Mouse (Mus musculus) MEL (cell line): ENCODE measurements at regions not wholly inside any gene's neighbourhood (a gene's known extent, or its start where the extent isn't known, plus 50 kb on each side); places are given as distances from the start of the nearest gene placed in this dataset.

Experiments
- DNase-seq: peaks from one replicate; pipeline ENCODE4 v3.0.0; 2011; ENCODE audit warnings: low read depth, low spot score
- H3K27ac ChIP-seq: 2 replicates; pipeline ENCODE4 v1.5.1; 2012; ENCODE audit warnings: low read depth, mild to moderate bottlenecking, control low read depth, low read length, moderate library complexity; ENCODE audit not compliant: control insufficient read depth
- H3K27me3 ChIP-seq, 2 experiments: fragments of 150-350 bp in 1 of 2; sonication (generic) in 1 of 2; 2 replicates each; pipeline ENCODE4 v1.6.1; 2012; ENCODE audit warnings: low read length in 2 of 2, mild to moderate bottlenecking in 2 of 2, improper control_type of control experiment in 1 of 2, moderate library complexity in 1 of 2; ENCODE audit not compliant: insufficient read depth in 2 of 2, control insufficient read depth in 1 of 2
- H3K36me3 ChIP-seq, 2 experiments: 2 replicates each; pipeline ENCODE4 v1.6.1; 2012 to 2014; ENCODE audit warnings: low read length in 2 of 2, improper control_type of control experiment in 1 of 2, inconsistent platforms in 1 of 2, mild to moderate bottlenecking in 1 of 2; ENCODE audit not compliant: insufficient read depth in 2 of 2, control insufficient read depth in 1 of 2
- H3K4me1 ChIP-seq, 2 experiments: fragments of 150-350 bp in 1 of 2; sonication (generic) in 1 of 2; 2 replicates each; pipeline ENCODE4 v1.6.1; 2012; ENCODE audit warnings: low read length in 2 of 2, improper control_type of control experiment in 1 of 2, mild to moderate bottlenecking in 1 of 2; ENCODE audit not compliant: insufficient read depth in 2 of 2, control insufficient read depth in 1 of 2
- H3K4me3 ChIP-seq, 2 experiments: fragments of 150-350 bp in 1 of 2; sonication (generic) in 1 of 2; 2 replicates each; pipeline ENCODE4 v1.5.1; 2012; ENCODE audit warnings: low read depth in 2 of 2, low read length in 2 of 2, mild to moderate bottlenecking in 2 of 2, moderate library complexity in 2 of 2, control low read depth in 1 of 2, improper control_type of control experiment in 1 of 2; ENCODE audit not compliant: control insufficient read depth in 1 of 2, insufficient read depth in 1 of 2
- H3K79me2 ChIP-seq: 2 replicates; pipeline ENCODE4 v1.6.1; 2012; ENCODE audit warnings: mild to moderate bottlenecking, low read length, moderate library complexity; ENCODE audit not compliant: control insufficient read depth, poor library complexity, insufficient read depth
- H3K9ac ChIP-seq: 2 replicates; pipeline ENCODE4 v1.6.1; 2012; ENCODE audit warnings: low read depth, mild to moderate bottlenecking, control low read depth, low read length, moderate library complexity; ENCODE audit not compliant: control insufficient read depth, poor library complexity, severe bottlenecking
- H3K9me3 ChIP-seq: fragments of 150-350 bp; sonication (generic); replicated peaks from 2 replicates; pipeline ENCODE4 v1.6.1; 2012; ENCODE audit warnings: mild to moderate bottlenecking, low read length, improper control_type of control experiment, moderate library complexity; ENCODE audit not compliant: insufficient read depth
- BHLHE40 ChIP-seq: IDR thresholded peaks from 2 replicates; pipeline ENCODE4 v1.6.1; 2012; ENCODE audit warnings: low read depth, mild to moderate bottlenecking, inconsistent platforms, low read length, improper control_type of control experiment, borderline replicate concordance
- CHD2 ChIP-seq: IDR thresholded peaks from 2 replicates; pipeline ENCODE4 v1.6.1; 2011; ENCODE audit warnings: low read length, improper control_type of control experiment
- CTCF ChIP-seq, 3 experiments: IDR thresholded peaks in 2 of 3; conservative IDR thresholded peaks in 1 of 3; 2 replicates each; pipeline ENCODE4 v1.5.1; 2011 to 2012; ENCODE audit warnings: low read length in 3 of 3, low read depth in 2 of 3, mild to moderate bottlenecking in 2 of 3, improper control_type of control experiment in 1 of 3, inconsistent platforms in 1 of 3, mixed read lengths in 1 of 3, moderate library complexity in 1 of 3; ENCODE audit not compliant: control insufficient read depth in 1 of 3, insufficient read depth in 1 of 3, poor library complexity in 1 of 3, severe bottlenecking in 1 of 3
- ELF1 ChIP-seq: IDR thresholded peaks from 2 replicates; pipeline ENCODE4 v1.6.1; 2014; ENCODE audit warnings: low read depth, mild to moderate bottlenecking, inconsistent platforms, low read length, improper control_type of control experiment, moderate library complexity
- EP300 ChIP-seq, 2 experiments: IDR thresholded peaks; 2 replicates each; pipeline ENCODE4 v1.6.1; 2011; ENCODE audit warnings: improper control_type of control experiment in 2 of 2, low read length in 2 of 2, low read depth in 1 of 2, mild to moderate bottlenecking in 1 of 2
- ETS1 ChIP-seq: IDR thresholded peaks from 2 replicates; pipeline ENCODE4 v1.6.1; 2012; ENCODE audit warnings: low read depth, mild to moderate bottlenecking, inconsistent platforms, low read length, improper control_type of control experiment, moderate library complexity
- GATA1 ChIP-seq: IDR thresholded peaks from 2 replicates; pipeline ENCODE4 v1.6.1; 2011; ENCODE audit warnings: low read depth, low read length, improper control_type of control experiment
- KAT2A ChIP-seq: conservative IDR thresholded peaks from 2 replicates; pipeline ENCODE4 v1.6.1; 2012; ENCODE audit warnings: low read depth, low read length, improper control_type of control experiment, inconsistent platforms
- MAX ChIP-seq: IDR thresholded peaks from 2 replicates; pipeline ENCODE4 v1.6.1; 2011; ENCODE audit warnings: low read length, improper control_type of control experiment
- MXI1 ChIP-seq: IDR thresholded peaks from 2 replicates; pipeline ENCODE4 v1.6.1; 2011; ENCODE audit warnings: mild to moderate bottlenecking, low read depth, low read length, improper control_type of control experiment
- MYB ChIP-seq: IDR thresholded peaks from 2 replicates; pipeline ENCODE4 v1.6.1; 2011; ENCODE audit warnings: mild to moderate bottlenecking, low read depth, low read length, improper control_type of control experiment
- MYC ChIP-seq: IDR thresholded peaks from 2 replicates; pipeline ENCODE4 v1.6.1; 2011; ENCODE audit warnings: low read depth, mild to moderate bottlenecking, low read length, improper control_type of control experiment, moderate library complexity
- NELFE ChIP-seq: IDR thresholded peaks from 2 replicates; pipeline ENCODE4 v1.6.1; 2011; ENCODE audit warnings: low read depth, low read length, improper control_type of control experiment
- NRF1 ChIP-seq: IDR thresholded peaks from 2 replicates; pipeline ENCODE4 v1.6.1; 2014; ENCODE audit warnings: low read depth, mild to moderate bottlenecking, inconsistent platforms, low read length, improper control_type of control experiment, moderate library complexity; ENCODE audit not compliant: poor library complexity, insufficient read depth, severe bottlenecking
- POLR2A ChIP-seq, 2 experiments: IDR thresholded peaks; 2 replicates each; pipeline ENCODE4 v1.6.1; 2011 to 2012; ENCODE audit warnings: low read length in 2 of 2, mild to moderate bottlenecking in 2 of 2, control low read depth in 1 of 2, improper control_type of control experiment in 1 of 2, low read depth in 1 of 2, moderate library complexity in 1 of 2; ENCODE audit not compliant: control insufficient read depth in 1 of 2, insufficient read depth in 1 of 2, poor library complexity in 1 of 2
- POLR2AphosphoS2 ChIP-seq: IDR thresholded peaks from 2 replicates; pipeline ENCODE4 v1.6.1; 2011; ENCODE audit warnings: low read length, improper control_type of control experiment
- RAD21 ChIP-seq: IDR thresholded peaks from 2 replicates; pipeline ENCODE4 v1.6.1; 2011; ENCODE audit warnings: mild to moderate bottlenecking, low read depth, low read length, improper control_type of control experiment
- RCOR1 ChIP-seq: IDR thresholded peaks from 2 replicates; pipeline ENCODE4 v1.6.1; 2012; ENCODE audit warnings: low read depth, mild to moderate bottlenecking, inconsistent platforms, low read length, improper control_type of control experiment
- SIN3A ChIP-seq: IDR thresholded peaks from 2 replicates; pipeline ENCODE4 v1.6.1; 2012; ENCODE audit warnings: low read length, improper control_type of control experiment, inconsistent platforms
- SMC3 ChIP-seq: IDR thresholded peaks from 2 replicates; pipeline ENCODE4 v1.6.1; 2011; ENCODE audit warnings: low read depth, low read length, improper control_type of control experiment
- TAL1 ChIP-seq: IDR thresholded peaks from 2 replicates; pipeline ENCODE4 v1.6.1; 2012; ENCODE audit warnings: mild to moderate bottlenecking, inconsistent platforms, low read length, moderate library complexity, mixed read lengths
- TCF12 ChIP-seq: IDR thresholded peaks from 2 replicates; pipeline ENCODE4 v1.6.1; 2014; ENCODE audit warnings: low read depth, mild to moderate bottlenecking, inconsistent platforms, low read length, improper control_type of control experiment, moderate library complexity
- UBTF ChIP-seq: IDR thresholded peaks from 2 replicates; pipeline ENCODE4 v1.6.1; 2012; ENCODE audit warnings: low read depth, mild to moderate bottlenecking, inconsistent platforms, low read length, improper control_type of control experiment, moderate library complexity, borderline replicate concordance; ENCODE audit not compliant: insufficient read depth
- USF1 ChIP-seq: IDR thresholded peaks from 2 replicates; pipeline ENCODE4 v1.6.1; 2014; ENCODE audit warnings: low read depth, mild to moderate bottlenecking, inconsistent platforms, low read length, improper control_type of control experiment, moderate library complexity
- ZKSCAN1 ChIP-seq: IDR thresholded peaks from 2 replicates; pipeline ENCODE4 v1.6.1; 2012; ENCODE audit warnings: low read depth, mild to moderate bottlenecking, inconsistent platforms, low read length, improper control_type of control experiment, moderate library complexity
- ZMIZ1 ChIP-seq: IDR thresholded peaks from 2 replicates; pipeline ENCODE4 v1.6.1; 2012; ENCODE audit warnings: low read depth, mild to moderate bottlenecking, inconsistent platforms, low read length, improper control_type of control experiment, moderate library complexity
- ZNF384 ChIP-seq: IDR thresholded peaks from 2 replicates; pipeline ENCODE4 v1.6.1; 2012; ENCODE audit warnings: low read depth, mild to moderate bottlenecking, inconsistent platforms, low read length, improper control_type of control experiment

- Histone ChIP-seq H3K4me3 (no peak overlapping the region), H3K27ac (no peak overlapping the region), H3K79me2 (no peaks in the 10 kb centered on the region), H3K4me1 (peaks cover 0 to 9% of the 10 kb centered on the region in 2 experiments; a peak in 2 of 4 replicates), H3K36me3 (no peaks in the 10 kb centered on the region), H3K9me3 (no peaks in the 10 kb centered on the region), H3K27me3 (no peaks in the 10 kb centered on the region; a peak in 2 of 4 replicates), H3K9ac (no peak overlapping the region)
- no peak for TF ChIP-seq MYC
- no peak for TF ChIP-seq RAD21
- TF ChIP-seq CTCF (IDR thresholded peaks at IDR 0.05 in 2 of 3, conservative IDR thresholded peaks at IDR 0.05 in 1 of 3; ENCODE audit: control insufficient read depth in 1 of 3, insufficient read depth in 1 of 3, low read depth in 2 of 3, low read length in 3 of 3, poor library complexity in 1 of 3, severe bottlenecking in 1 of 3), result no peak
- DNase-seq, result no peak
Observed at GRCm38 (mm10) chr17:84063791-84064190, 124.0 kb downstream of the Zfp36l2 start.

GRCm38 (mm10) chr17:84061621-84062020 is 126.1 kb downstream of the Zfp36l2 start:
- Histone ChIP-seq H3K9ac (no peak overlapping the region), H3K27ac (no peak overlapping the region), H3K9me3 (no peaks in the 10 kb centered on the region), H3K4me3 (no peak overlapping the region), H3K79me2 (no peaks in the 10 kb centered on the region)
- TF ChIP-seq ETS1, result peak; percentile 99
- no peak for TF ChIP-seq ZKSCAN1
- TF ChIP-seq POLR2AphosphoS2, result no peak
- peak; percentile 44 for TF ChIP-seq TAL1
- TF ChIP-seq ELF1, result 0 out of 2 replicates have a peak, but pooled peaks have one; percentile 15
- no peak for TF ChIP-seq ZMIZ1
- peak; percentile 78 to 83 for TF ChIP-seq EP300 (IDR thresholded peaks at IDR 0.05; ENCODE audit: low read depth in 1 of 2, low read length in 2 of 2)
- TF ChIP-seq GATA1, result peak; percentile 73
- TF ChIP-seq MYC, result peak; percentile 61; the same call in 1 of the 2 replicates
- no peak for TF ChIP-seq NRF1
- TF ChIP-seq BHLHE40, result peak; percentile 66
- TF ChIP-seq CTCF (IDR thresholded peaks at IDR 0.05 in 2 of 3, conservative IDR thresholded peaks at IDR 0.05 in 1 of 3; ENCODE audit: control insufficient read depth in 1 of 3, insufficient read depth in 1 of 3, low read depth in 2 of 3, low read length in 3 of 3, poor library complexity in 1 of 3, severe bottlenecking in 1 of 3), result peak in 1 of 3 experiments; percentile 15; a peak in 1 of 6 replicates
- no peak for TF ChIP-seq MYB
- no peak for TF ChIP-seq CHD2
- TF ChIP-seq ZNF384, result no peak
- TF ChIP-seq MXI1, result peak; percentile 69
- peak; percentile 70 for TF ChIP-seq RCOR1
- no peak for TF ChIP-seq NELFE
- no peak for TF ChIP-seq UBTF
- peak; percentile 80 for TF ChIP-seq SIN3A
- 0 out of 2 replicates have a peak, but pooled peaks have one; percentile 23 for TF ChIP-seq KAT2A
- TF ChIP-seq MAX, result peak; percentile 69; the same call in 1 of the 2 replicates
- TF ChIP-seq POLR2A (IDR thresholded peaks at IDR 0.05; ENCODE audit: control insufficient read depth in 1 of 2, insufficient read depth in 1 of 2, low read depth in 1 of 2, low read length in 2 of 2, poor library complexity in 1 of 2), result no peak
- peak; percentile 54 for TF ChIP-seq USF1
- peak; percentile 32 for TF ChIP-seq RAD21
- peak; percentile 32 for TF ChIP-seq SMC3
- TF ChIP-seq TCF12, result peak; percentile 68
- TF ChIP-seq, all 39 proteins: peak for 17
- peak; percentile 95 for DNase-seq
- peaks cover 0 to 9% of the 10 kb centered on the region in 2 experiments; a peak in 2 of 4 replicates for H3K4me1 ChIP-seq
- no peaks in the 10 kb centered on the region for H3K36me3 ChIP-seq
- no peaks in the 10 kb centered on the region; a peak in 2 of 4 replicates for H3K27me3 ChIP-seq
